Mouse (Mus musculus): ENCODE measurements around the gene Gm10073. TPM values are rescaled to one million over a fixed set of nuclear protein-coding genes. Genes with fewer than 3 reads are reported as not detected.

Gm10073 gene
- total RNA-seq, 2 experiments from 2014 or later: 87.0 to 90.7 TPM

DNA sequence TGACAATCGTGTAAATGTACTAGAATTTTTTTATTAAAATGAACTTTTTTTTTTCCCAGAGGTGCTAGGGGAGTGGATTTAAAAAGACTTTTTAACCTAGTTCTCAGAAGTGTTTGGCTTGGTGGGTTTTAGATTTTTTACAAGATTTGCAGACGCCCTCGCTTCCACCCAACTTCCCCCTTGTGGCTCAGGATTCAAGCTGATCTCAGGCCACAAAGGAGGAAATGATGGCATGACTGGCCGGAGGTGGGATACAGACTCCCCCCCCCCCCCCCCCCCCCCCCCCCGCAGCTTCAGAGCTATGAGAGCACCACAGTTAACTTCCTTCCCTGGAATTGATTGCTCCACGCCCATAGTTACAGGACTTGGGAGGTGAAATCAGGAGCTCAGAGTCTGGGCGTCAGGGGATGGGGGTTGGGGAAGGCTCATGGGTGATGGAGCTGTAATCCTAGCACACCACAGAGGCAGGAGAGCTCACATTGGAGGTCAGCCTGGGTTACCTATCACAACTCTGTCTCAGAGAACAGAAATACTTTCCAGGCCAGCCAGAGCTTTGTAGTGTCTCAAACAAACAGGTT lies 17.1 kb downstream of the Gm10073 start:
- no peak for DNase-seq (ENCODE audit: low spot score in 2 of 2)

- no peak for DNase-seq (ENCODE audit: low spot score in 2 of 2)
These were observed 19.2 kb downstream of the Gm10073 start for GRCm38 (mm10) chr8:106554011-106554410.

- no peak for DNase-seq (ENCODE audit: low spot score in 2 of 2)
These were observed 22.4 kb downstream of the Gm10073 start for GRCm38 (mm10) chr8:106550906-106551305.

GRCm38 (mm10) chr8:106548366-106548936 lies 24.8 kb downstream of the Gm10073 start:
- no peak for DNase-seq (ENCODE audit: low spot score in 2 of 2)

DNA sequence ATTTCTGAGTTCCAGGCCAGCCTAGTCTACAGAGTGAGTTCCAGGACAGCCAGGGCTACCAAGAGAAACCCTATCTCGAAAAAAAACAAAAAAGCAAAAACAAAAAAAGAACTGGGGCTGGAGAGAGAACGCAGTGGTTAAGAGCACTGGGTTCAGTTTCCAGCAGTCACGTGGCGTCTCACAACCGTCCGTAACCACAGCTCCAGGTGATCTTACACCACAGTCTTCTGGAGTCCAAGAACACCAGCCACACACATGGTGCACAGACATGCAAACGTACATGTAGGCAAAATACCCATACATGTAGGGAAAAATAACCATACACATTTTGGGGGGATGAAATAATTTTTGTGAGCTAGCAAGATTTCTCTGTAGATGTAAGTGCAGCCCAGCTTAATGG lies 26.5 kb downstream of the Gm10073 start:
- no peak for DNase-seq (ENCODE audit: low spot score in 2 of 2)

DNA sequence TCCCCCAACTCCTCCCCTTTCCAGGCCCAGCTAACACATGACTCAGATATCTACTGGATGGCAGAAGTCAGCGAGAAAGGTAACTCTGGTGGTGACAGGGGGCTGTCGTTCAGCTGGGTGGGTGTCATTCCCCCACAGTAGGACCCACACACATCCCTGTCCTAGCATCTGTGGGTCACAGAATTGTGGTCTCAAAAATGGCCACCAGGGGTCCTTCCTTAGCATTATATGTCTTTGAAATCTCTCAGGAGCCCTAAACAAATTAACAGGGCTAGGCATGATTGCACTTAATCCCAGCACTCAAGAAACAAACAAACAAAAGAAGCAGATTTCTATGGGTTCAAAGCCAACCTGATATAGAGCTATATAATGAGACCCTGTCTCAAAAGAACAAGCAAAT lies 28.1 kb downstream of the Gm10073 start:
- DNase-seq (ENCODE audit: low spot score in 2 of 2): no peak

DNA sequence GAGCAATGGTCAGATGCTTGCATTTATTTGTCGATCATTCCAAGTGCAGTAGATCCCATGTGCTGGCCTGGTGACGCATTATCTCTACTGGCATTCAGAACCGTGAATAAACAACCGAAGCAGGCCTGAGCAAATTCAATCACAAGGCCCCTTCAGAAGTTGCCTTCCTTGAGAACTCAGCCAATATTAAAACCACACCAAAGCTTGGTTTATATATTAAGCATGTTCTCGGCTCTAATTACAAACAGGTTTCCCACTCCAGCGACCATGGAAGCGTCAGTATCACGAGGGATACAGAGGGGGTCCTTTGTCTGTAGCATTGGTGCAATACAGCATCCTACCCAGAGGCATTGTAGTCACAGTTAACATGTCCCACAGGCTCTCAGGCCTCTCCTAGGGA lies 30.2 kb downstream of the Gm10073 start:
- DNase-seq (ENCODE audit: low spot score in 2 of 2): no peak

GRCm38 (mm10) chr8:106541002-106541401 lies 32.3 kb downstream of the Gm10073 start:
- DNase-seq (ENCODE audit: low spot score in 2 of 2): no peak

DNA sequence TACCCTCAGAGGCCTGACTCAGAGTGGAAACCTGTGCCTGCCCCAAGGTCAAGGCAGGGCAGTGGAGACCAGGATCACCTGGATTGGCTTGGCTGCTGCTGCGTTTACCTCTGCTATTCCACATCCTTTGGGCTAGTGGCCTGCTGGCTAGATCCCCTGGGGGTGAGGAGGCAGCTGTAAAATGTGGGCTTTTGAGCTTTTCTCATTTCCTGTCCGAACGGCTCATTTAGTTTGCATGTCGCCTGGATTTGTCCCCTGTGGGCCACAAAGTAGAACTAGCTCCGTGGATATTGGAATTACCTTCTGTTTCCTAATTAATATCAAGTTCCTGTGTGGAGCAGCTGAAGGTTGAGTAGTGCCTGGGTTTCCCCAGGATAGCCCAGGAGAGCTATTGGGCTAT lies 34.1 kb downstream of the Gm10073 start:
- DNase-seq (ENCODE audit: low spot score in 2 of 2): no peak

DNA sequence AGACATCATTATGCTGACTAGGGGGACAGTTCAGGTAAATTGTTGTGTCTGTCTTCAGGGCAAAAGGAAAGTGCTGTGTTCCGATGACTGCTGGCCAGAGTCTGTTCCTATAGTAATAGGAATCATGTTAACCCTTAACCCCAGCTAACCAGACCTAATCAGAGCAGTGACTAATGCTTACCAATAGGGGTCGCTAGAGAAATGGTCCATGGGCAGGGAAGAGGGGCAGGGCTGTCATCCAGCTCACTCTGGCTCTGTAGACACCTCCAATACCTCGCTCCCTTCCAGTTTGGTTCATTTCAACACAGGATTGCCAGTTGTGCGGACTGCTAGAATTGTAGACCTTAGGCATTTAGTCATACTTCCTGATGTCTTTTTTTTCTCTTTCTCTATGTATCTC lies 37.8 kb downstream of the Gm10073 start:
- no peak for DNase-seq (ENCODE audit: low spot score in 2 of 2)

DNA sequence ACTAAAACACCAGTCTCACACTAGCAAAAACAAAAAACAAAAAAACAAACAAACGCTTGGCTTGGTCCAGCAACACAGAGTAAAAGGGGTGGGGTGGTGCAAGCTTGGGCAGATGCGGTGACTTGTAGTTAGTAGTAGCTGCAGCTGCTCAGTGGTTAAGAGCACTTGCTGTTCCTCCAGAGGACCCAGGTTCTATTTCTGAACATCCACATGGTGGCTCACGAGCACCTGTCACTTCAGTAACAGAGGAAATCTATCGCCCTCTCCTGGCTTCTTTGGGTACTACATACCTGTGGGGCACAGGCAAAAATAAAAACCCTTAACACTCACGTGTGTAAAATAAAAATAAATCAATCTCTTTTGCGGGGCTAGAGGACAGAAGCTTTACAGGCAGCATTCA lies 38.8 kb downstream of the Gm10073 start:
- DNase-seq (ENCODE audit: low spot score in 2 of 2): peak; percentile 8 to 50

DNA sequence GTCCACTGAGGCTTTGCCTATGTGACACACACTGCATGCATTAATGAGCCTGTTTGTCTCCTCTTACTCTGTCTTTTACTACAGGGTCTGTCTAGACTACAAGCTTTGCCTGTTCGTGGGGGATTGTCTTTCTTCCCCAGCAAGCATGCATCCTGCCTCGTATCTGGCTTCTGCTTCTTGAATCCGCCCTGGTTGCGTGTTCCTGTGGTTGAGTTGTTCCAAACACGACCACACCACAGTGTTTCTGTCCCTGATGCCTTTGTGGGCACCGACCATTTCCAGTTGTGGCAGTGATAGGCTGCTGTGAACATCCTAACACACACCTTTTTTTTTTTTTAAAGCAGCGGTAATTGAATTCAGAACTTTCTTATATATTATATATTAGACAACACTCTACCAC lies 39.6 kb downstream of the Gm10073 start:
- DNase-seq (ENCODE audit: low spot score in 2 of 2): no peak

DNA sequence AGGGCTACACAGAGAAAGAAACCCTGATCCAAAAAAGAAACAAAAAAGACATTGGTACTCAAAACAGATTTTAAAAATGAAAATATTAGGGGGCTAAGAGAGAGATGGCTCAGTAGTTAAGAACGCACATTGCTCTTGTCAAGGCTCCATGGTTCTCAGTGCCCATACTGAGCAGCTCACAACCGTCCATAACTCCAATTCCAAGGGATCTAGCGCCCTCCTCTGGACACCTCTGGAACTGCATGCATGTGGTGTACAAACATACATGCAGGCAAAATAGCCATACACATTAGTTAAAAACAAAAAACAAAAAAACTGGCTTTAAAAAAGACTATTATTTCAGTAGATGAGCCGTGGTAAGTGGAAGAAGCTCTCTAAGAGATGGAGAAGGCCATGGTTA lies 42.7 kb downstream of the Gm10073 start:
- DNase-seq (ENCODE audit: low spot score in 2 of 2): no peak

- no peak for DNase-seq (ENCODE audit: low spot score in 2 of 2)
These were observed 43.3 kb downstream of the Gm10073 start for GRCm38 (mm10) chr8:106529885-106530482.

GRCm38 (mm10) chr8:106528596-106529249 lies 44.5 kb downstream of the Gm10073 start:
- DNase-seq (ENCODE audit: low spot score in 2 of 2): no peak

DNA sequence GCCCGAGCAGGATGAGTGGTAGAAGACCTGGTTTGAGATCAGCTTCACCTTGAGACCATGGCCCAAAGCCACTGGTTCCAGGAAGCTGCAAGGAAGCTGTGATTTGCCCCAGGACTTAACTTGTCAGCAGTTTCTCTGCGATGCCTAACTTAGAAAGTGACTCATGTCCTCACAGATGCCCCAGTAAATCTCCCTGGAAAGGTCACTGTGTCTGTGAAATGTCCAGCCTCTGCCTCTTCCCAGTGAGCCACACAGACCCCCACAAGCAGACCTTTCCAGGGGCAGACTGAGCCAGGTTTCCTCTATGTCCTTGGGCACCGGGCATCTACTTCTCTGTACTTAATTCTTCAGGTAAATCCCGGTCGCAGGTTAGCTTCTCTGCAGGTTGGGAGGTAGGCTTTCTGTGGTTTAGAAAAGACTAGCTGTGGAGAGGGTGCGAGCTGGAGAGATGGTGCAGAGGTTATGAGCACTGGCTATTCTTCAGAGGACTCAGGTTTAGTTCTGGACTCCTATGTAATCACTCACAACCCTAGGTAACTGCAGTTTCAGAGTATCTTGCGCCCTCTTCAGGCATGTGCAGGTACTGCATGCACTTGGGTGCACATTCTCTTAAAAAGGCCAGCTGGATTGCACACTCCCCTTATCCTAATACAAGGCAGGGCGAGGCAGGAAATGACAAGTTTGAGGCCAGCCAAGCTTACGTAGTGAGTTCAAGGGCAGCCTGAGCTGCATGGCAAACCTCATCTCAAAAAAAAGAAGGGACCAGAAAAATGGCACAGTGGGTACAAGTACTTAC lies 45.8 kb downstream of the Gm10073 start:
- DNase-seq (ENCODE audit: low spot score in 2 of 2): no peak

GRCm38 (mm10) chr8:106526725-106527124 lies 46.5 kb downstream of the Gm10073 start:
- no peak for DNase-seq (ENCODE audit: low spot score in 2 of 2)

Other genes with a start within 250 kb of the Gm10073 start
- 10 to 100 TPM; 74.0 to 80.3 TPM for gene Smpd3, start 235.5 kb downstream of the Gm10073 start, total RNA-seq (2021)
- gene Zfp90, start 158.1 kb downstream of the Gm10073 start, total RNA-seq (2021): 10 to 100 TPM; 11.1 to 12.6 TPM
- gene 6030452D12Rik, start 72.9 kb downstream of the Gm10073 start, total RNA-seq (2021): not detected
- gene Cdh3, start 62.6 kb downstream of the Gm10073 start, total RNA-seq (2021): under 1 TPM in 1 of 2 experiments, not detected in 1; 0.25 TPM
- under 1 TPM; 0.27 to 0.76 TPM for gene Cdh1, start 29.9 kb upstream of the Gm10073 start, total RNA-seq (2021)
- 1 to 10 TPM; 6.6 to 6.7 TPM for gene Tango6, start 109.6 kb upstream of the Gm10073 start, total RNA-seq (2021)

All from layer of hippocampus, adult 18-20 months (tissue).